Comparison of ENCODE assay signal across 8 mouse cellular contexts in the genomic region with DNA sequence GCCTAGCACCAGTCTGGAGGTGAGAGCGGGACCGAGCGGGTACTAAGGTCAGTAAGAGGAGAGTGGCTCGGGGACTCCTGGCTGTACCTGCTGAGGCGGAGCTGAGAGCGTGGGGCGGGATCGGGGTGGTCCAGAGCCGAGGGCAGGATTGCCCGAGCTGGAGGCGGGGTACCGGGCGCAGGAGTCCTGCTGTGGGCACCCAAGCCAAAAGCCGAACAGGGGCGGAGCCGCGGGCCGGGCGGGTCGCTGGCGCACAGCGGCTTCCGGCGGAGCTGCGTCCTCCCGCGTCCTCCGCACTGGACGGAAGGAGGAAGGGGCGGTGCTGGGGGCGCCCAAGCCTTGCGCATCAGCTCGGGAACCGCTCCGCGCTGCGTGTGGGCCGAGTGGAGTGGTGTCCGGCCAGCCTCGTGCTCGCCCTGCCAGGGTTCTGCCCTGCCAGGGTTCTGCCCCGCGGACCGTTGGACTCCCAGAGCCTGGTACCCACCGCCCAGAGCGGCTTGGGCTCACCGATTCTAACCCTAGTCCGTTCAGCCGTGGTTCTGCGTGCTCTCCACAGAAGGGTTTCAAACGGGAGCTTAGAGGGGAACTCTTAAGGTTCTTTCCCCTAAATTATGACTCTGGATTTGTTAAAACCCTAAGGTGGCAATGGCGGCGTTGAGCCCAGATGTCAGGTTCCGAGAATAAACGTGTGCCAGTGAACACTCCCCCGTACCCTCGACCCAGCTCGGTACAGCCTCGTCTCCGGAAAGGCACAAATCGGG. TPM values are rescaled to one million over a fixed set of nuclear protein-coding genes. Genes with fewer than 3 reads are reported as not detected.
DNase-seq lines count a peak whose midpoint lies in the region; ATAC-seq and TF ChIP-seq lines count a peak whose summit lies in the region.

Gene Adprh (minus strand): TSS at position 262 of the 761 bp plus-strand sequence.

- peaks cover 5% of the 10 kb centered on the region for H3K4me1 ChIP-seq in ES-Bruce4 (ENCODE audit: control insufficient read depth, insufficient read depth, low read length)
- H3K4me1 ChIP-seq in forebrain, embryonic 15.5 days = peaks cover 13% of the 10 kb centered on the region
- H3K4me1 ChIP-seq in lung, adult 2 months (ENCODE audit: control insufficient read depth, insufficient read depth, low read length) = 0 out of 2 replicates have a peak, but pooled peaks cover 2% of the 10 kb centered on the region

- H3K4me3 ChIP-seq in ES-Bruce4 (ENCODE audit: low read depth, low read length) = peak within 1 kb of the TSS; percentile 78
- peak within 1 kb of the TSS; percentile 96 for H3K4me3 ChIP-seq in forebrain, embryonic 15.5 days
- H3K4me3 ChIP-seq in lung, adult 2 months (replicated peaks; ENCODE audit: extremely low read depth, low read depth, low read length) = peak within 1 kb of the TSS; percentile 96

- H3K27me3 ChIP-seq in ES-Bruce4 (ENCODE audit: control insufficient read depth, insufficient read depth, low read length, poor library complexity, severe bottlenecking) = no peaks in the 10 kb centered on the region
- no peaks in the 10 kb centered on the region for H3K27me3 ChIP-seq in forebrain, embryonic 15.5 days

- H3K27ac ChIP-seq in ES-Bruce4 (ENCODE audit: insufficient read depth, low read length) = peak within 1 kb of the TSS; percentile 45
- H3K27ac ChIP-seq in forebrain, embryonic 15.5 days (replicated peaks) = peak within 1 kb of the TSS; percentile 87

- no peak for TF ChIP-seq EP300 in ES-Bruce4 (IDR thresholded peaks at IDR 0.05; ENCODE audit: insufficient read depth, low read depth, low read length)

- DNase-seq in cerebellum, adult 11 months = peak; percentile 88
- peak; percentile 92 for DNase-seq in heart, postnatal 25 days (ENCODE audit: low spot score)
- peak; percentile 89 to 91 for DNase-seq in layer of hippocampus, adult 18-20 months (ENCODE audit: low spot score in 2 of 2)
- DNase-seq in lung, adult 2 months = peak; percentile 91
- peak; percentile 80 to 81 for DNase-seq in thymus, adult 18-20 months

- peak; percentile 47 for TF ChIP-seq POLR2A in ES-Bruce4 (IDR thresholded peaks at IDR 0.05; ENCODE audit: insufficient read depth, low read length)
- peak; percentile 96 for TF ChIP-seq POLR2A in lung, adult 2 months (IDR thresholded peaks at IDR 0.05; ENCODE audit: borderline replicate concordance, extremely low read depth, low read depth, low read length)

- intact Hi-C loops in heart, postnatal 25 days (cut with DNase I) = loop anchor here (2.0 to 5.0 kb wide), 2 partner anchors 52 to 75 kb away; no protein-coding TSS in a partner anchor

- peaks cover 9% of the 10 kb centered on the region for H3K36me3 ChIP-seq in ES-Bruce4 (ENCODE audit: control insufficient read depth, insufficient read depth, low read length, poor library complexity, severe bottlenecking)
- H3K36me3 ChIP-seq in forebrain, embryonic 15.5 days = peaks cover 13% of the 10 kb centered on the region

- peak within 1 kb of the TSS; percentile 85 for H3K9ac ChIP-seq in ES-Bruce4 (ENCODE audit: low read depth, poor library complexity, severe bottlenecking)
- peak within 1 kb of the TSS; percentile 98 for H3K9ac ChIP-seq in forebrain, embryonic 15.5 days (replicated peaks)

- WGBS in forebrain, embryonic 15.5 days = 2% methylated on average over 52 of the region's 61 CpGs
- 1% methylated on average over 61 of the region's 61 CpGs for WGBS in lung, adult 2 months

- no peak for TF ChIP-seq CTCF in ES-Bruce4 (IDR thresholded peaks at IDR 0.05; ENCODE audit: low read depth, low read length)
- TF ChIP-seq CTCF in lung, adult 2 months (IDR thresholded peaks at IDR 0.05; ENCODE audit: insufficient read depth, low read length) = no peak

- H3K9me3 ChIP-seq in ES-Bruce4 (replicated peaks; ENCODE audit: control insufficient read depth, insufficient read depth, low read length, poor library complexity, severe bottlenecking) = no peaks in the 10 kb centered on the region
- H3K9me3 ChIP-seq in forebrain, embryonic 15.5 days = no peaks in the 10 kb centered on the region

- peak within 1 kb of the TSS; percentile 77 for H3K4me2 ChIP-seq in forebrain, embryonic 15.5 days (replicated peaks)

- ATAC-seq in forebrain, embryonic 15.5 days (replicated peaks) = peak; percentile 98
- peak; percentile 76 for ATAC-seq in neutrophil, adult 5-6 weeks (ENCODE audit: extremely low read depth, insufficient number of reproducible peaks, low FRiP score, poor library complexity, severe bottlenecking)

RNA-seq across cellular contexts. Expression of gene Adprh, which starts in this region (rescaled TPM):
- 50.7 and 51.3 TPM in 2 replicates for polyA plus RNA-seq in ES-Bruce4 (2011; ENCODE audit: insufficient read depth, insufficient read length, low read depth, missing spikeins)
- 131 and 141 TPM in 2 replicates for polyA plus RNA-seq in forebrain, embryonic 15.5 days (2015; fragmentation: Nextera tagmentation; extraction: Ambion mirVana)
- 10 to 100 TPM; 25.8 to 28.0 TPM for total RNA-seq in heart, postnatal 25 days (2021)
- total RNA-seq in layer of hippocampus, adult 18-20 months (2021) = 10 to 100 TPM; 57.1 to 57.6 TPM
- polyA plus RNA-seq in lung, adult 2 months (2012; rRNA removed) = 27.0 and 29.4 TPM in 2 replicates
- total RNA-seq in neutrophil, adult 5-6 weeks (2017) = 26.4 and 33.0 TPM in 2 replicates

Comparison
In these comparisons a context has a peak if more than half of its experiments do, and no peak if none do; other contexts are left out.
1. Peak in every context shown above with its lines: DNase-seq, ATAC-seq, H3K4me3 ChIP-seq and H3K27ac ChIP-seq.